Mouse (Mus musculus) stomach, postnatal 0 days (tissue): ENCODE measurements around the gene Gm10912. TPM values are rescaled to one million over a fixed set of nuclear protein-coding genes. Genes with fewer than 3 reads are reported as not detected.
"Not testable (repeated sequence)": the region's sequence is repeated elsewhere in the genome, so short reads cannot be mapped to it uniquely, and the experiment has no call there.

Experiments
- ATAC-seq: fragments of 200-750 bp; cut with Nextera tagmentation; 2 replicates; pipeline ENCODE4 v1.8.0; 2017; ENCODE audit not compliant: low FRiP score, low TSS enrichment
- DNase-seq: peaks from one replicate; pipeline ENCODE4 v3.0.0-alpha.2; 2016; ENCODE audit warnings: low spot score
- H3K27ac ChIP-seq: fragments of 300-500 bp; sonication (generic); replicated peaks from 2 replicates; pipeline ENCODE4 v1.5.1; 2014; ENCODE audit warnings: mild to moderate bottlenecking, control low read depth
- H3K27me3 ChIP-seq: fragments of 300-500 bp; sonication (generic); 2 replicates; pipeline ENCODE4 v1.6.1; 2014; ENCODE audit warnings: low read length; ENCODE audit not compliant: control insufficient read depth, insufficient read depth
- H3K36me3 ChIP-seq: fragments of 300-500 bp; sonication (generic); 2 replicates; pipeline ENCODE4 v1.6.1; 2014; ENCODE audit warnings: low read length, mixed read lengths; ENCODE audit not compliant: control insufficient read depth, insufficient read depth
- H3K4me1 ChIP-seq: fragments of 300-500 bp; sonication (generic); replicated peaks from 2 replicates; pipeline ENCODE4 v1.6.1; 2014; ENCODE audit warnings: antibody characterized with exemption; ENCODE audit not compliant: control insufficient read depth, insufficient read depth
- H3K4me2 ChIP-seq: fragments of 300-500 bp; sonication (generic); replicated peaks from 2 replicates; pipeline ENCODE4 v1.6.1; 2014; ENCODE audit warnings: low read depth, mild to moderate bottlenecking, control low read depth, moderate library complexity
- H3K4me3 ChIP-seq: fragments of 300-500 bp; sonication (generic); 2 replicates; pipeline ENCODE4 v1.5.1; 2014; ENCODE audit warnings: low read depth, low read length, control low read depth
- H3K9ac ChIP-seq: fragments of 300-500 bp; sonication (generic); 2 replicates; pipeline ENCODE4 v1.6.1; 2014; ENCODE audit warnings: mild to moderate bottlenecking, low read length, control low read depth, mixed read lengths
- H3K9me3 ChIP-seq: fragments of 300-500 bp; sonication (generic); 2 replicates; pipeline ENCODE4 v1.6.1; 2016; ENCODE audit warnings: low read length; ENCODE audit not compliant: control insufficient read depth
- CTCF ChIP-seq: IDR thresholded peaks from 2 replicates; pipeline ENCODE4 v1.5.1; 2016; ENCODE audit warnings: antibody characterized with exemption, low read depth, mild to moderate bottlenecking, moderate library complexity
- EP300 ChIP-seq: optimal IDR thresholded peaks from 2 replicates; pipeline ENCODE3; 2016; ENCODE audit warnings: antibody characterized with exemption
- WGBS: fragments of 180-500 bp; shearing (Covaris S2); extraction: QIAGEN DNeasy Blood & Tissue Kit; methylation state at CpG from one replicate; pipeline ENCODE4 v1.1.7; 2014; 5-methylcytosine and 5-hydroxymethylcytosine counted together
- polyA plus RNA-seq: library from polyadenylated mRNA; unstranded; fragments of >200 nt; fragmentation: Nextera tagmentation; extraction: Ambion mirVana; gene quantifications from 2 replicates; pipeline ENCODE4 v1.2.1, GENCODE M21; 2015

Gene Gm10912
- polyA plus RNA-seq, 1 experiment from 2014 or later: not detected

GRCm38 (mm10) chr2:104110031-104110430, 44.4 kb downstream of the Gm10912 start:
- H3K4me1 ChIP-seq: no peaks in the 10 kb centered on the region
- no peak for DNase-seq
- 79% methylated on average over 4 of the region's 4 CpGs for WGBS
- no peak overlapping the region for H3K4me2 ChIP-seq
- H3K36me3 ChIP-seq: no peaks in the 10 kb centered on the region
- no peak for TF ChIP-seq EP300
- TF ChIP-seq CTCF: no peak
- no peak overlapping the region for H3K4me3 ChIP-seq
- no peak overlapping the region for H3K27ac ChIP-seq
- ATAC-seq: no peak
- no peak overlapping the region for H3K9ac ChIP-seq
- H3K9me3 ChIP-seq: no peaks in the 10 kb centered on the region
- no peaks in the 10 kb centered on the region for H3K27me3 ChIP-seq

- H3K36me3 ChIP-seq, H3K4me3 ChIP-seq, H3K4me1 ChIP-seq, H3K9ac ChIP-seq, H3K9me3 ChIP-seq, H3K4me2 ChIP-seq, ATAC-seq, H3K27me3 ChIP-seq, H3K27ac ChIP-seq, DNase-seq: not testable (repeated sequence)
- no CpG with 5 or more reads among the region's 1 CpGs for WGBS
These were observed 45.7 kb downstream of the Gm10912 start for GRCm38 (mm10) chr2:104111170-104111797.

- H3K9me3 ChIP-seq, H3K4me3 ChIP-seq, H3K9ac ChIP-seq, H3K4me1 ChIP-seq, DNase-seq, H3K27me3 ChIP-seq, H3K4me2 ChIP-seq, H3K36me3 ChIP-seq, H3K27ac ChIP-seq: not testable (repeated sequence)
- 0 out of 2 replicates have a peak, but pooled peaks have one; percentile 45 for ATAC-seq
These were observed 47.9 kb downstream of the Gm10912 start for GRCm38 (mm10) chr2:104113563-104113962.

- Histone ChIP-seq H3K9me3 (no peaks in the 10 kb centered on the region), H3K9ac (no peak overlapping the region), H3K36me3 (no peaks in the 10 kb centered on the region; the same call in 1 of the 2 replicates), H3K27ac (no peak overlapping the region), H3K4me3 (no peak overlapping the region), H3K4me1 (no peaks in the 10 kb centered on the region), H3K4me2 (no peak overlapping the region), H3K27me3 (no peaks in the 10 kb centered on the region)
- DNase-seq (no peak), ATAC-seq (no peak)
- TF ChIP-seq CTCF (no peak), EP300 (no peak)
- 60% methylated on average over 3 of the region's 3 CpGs for WGBS
These were observed 49.3 kb downstream of the Gm10912 start for GRCm38 (mm10) chr2:104114898-104115297.

Other genes starting within 250 kb of the Gm10912 start
- gene Lmo2, start 107.8 kb upstream of the Gm10912 start, polyA plus RNA-seq: 10.6 and 11.1 TPM in 2 replicates
- 38.4 and 39.4 TPM in 2 replicates for gene Fbxo3, start 38.1 kb upstream of the Gm10912 start, polyA plus RNA-seq
- gene 4931422A03Rik, start 37.5 kb upstream of the Gm10912 start, polyA plus RNA-seq: 0.80 and 1.0 TPM in 2 replicates
- not detected in 2 replicates for gene Gm10799, start 2.7 kb downstream of the Gm10912 start, polyA plus RNA-seq
- gene Cd59b, start 4.0 kb downstream of the Gm10912 start, polyA plus RNA-seq: 5.5 and 6.4 TPM in 2 replicates
- gene Cd59a, start 30.0 kb downstream of the Gm10912 start, polyA plus RNA-seq: 58.4 and 59.6 TPM in 2 replicates
- 0.47 and 0.53 TPM in 2 replicates for gene A930018P22Rik, start 56.9 kb downstream of the Gm10912 start, polyA plus RNA-seq